Mouse (Mus musculus) kidney, embryonic 16.5 days (tissue): ENCODE results near the gene Eed. TPM values are rescaled to one million over a fixed set of nuclear protein-coding genes. Genes with fewer than 3 reads are reported as not detected.

Source experiments
- ATAC-seq: fragments of 200-750 bp; cut with Nextera tagmentation; 2 replicates; pipeline ENCODE4 v1.8.0; 2017; ENCODE audit warnings: moderate TSS enrichment; ENCODE audit not compliant: low FRiP score, low TSS enrichment
- H3K27ac ChIP-seq: fragments of 300-500 bp; sonication (generic); 2 replicates; pipeline ENCODE4 v1.5.1; 2014; ENCODE audit warnings: low read length
- H3K27me3 ChIP-seq: fragments of 300-500 bp; sonication (generic); 2 replicates; pipeline ENCODE4 v1.6.1; 2014; ENCODE audit warnings: low read length, control low read depth, mixed read lengths; ENCODE audit not compliant: insufficient read depth
- H3K36me3 ChIP-seq: fragments of 300-500 bp; sonication (generic); 2 replicates; pipeline ENCODE4 v1.6.1; 2014; ENCODE audit warnings: low read length, control low read depth, mixed read lengths; ENCODE audit not compliant: insufficient read depth
- H3K4me1 ChIP-seq: fragments of 300-500 bp; sonication (generic); 2 replicates; pipeline ENCODE4 v1.6.1; 2014; ENCODE audit warnings: low read length, control low read depth, mixed read lengths; ENCODE audit not compliant: insufficient read depth
- H3K4me2 ChIP-seq: fragments of 300-500 bp; sonication (generic); replicated peaks from 2 replicates; pipeline ENCODE4 v1.6.1; 2014; ENCODE audit warnings: low read depth, low read length
- H3K4me3 ChIP-seq: fragments of 300-500 bp; sonication (generic); 2 replicates; pipeline ENCODE4 v1.5.1; 2014; ENCODE audit warnings: mild to moderate bottlenecking, low read length
- H3K9ac ChIP-seq: fragments of 300-500 bp; sonication (generic); replicated peaks from 2 replicates; pipeline ENCODE4 v1.6.1; 2014; ENCODE audit warnings: low read length
- H3K9me3 ChIP-seq: fragments of 300-500 bp; sonication (generic); 2 replicates; pipeline ENCODE4 v1.6.1; 2016; ENCODE audit warnings: low read length, control low read depth
- WGBS: fragments of 180-500 bp; shearing (Covaris S2); extraction: QIAGEN DNeasy Blood & Tissue Kit; methylation state at CpG from one replicate; pipeline ENCODE4 v1.1.7; 2014; 5-methylcytosine and 5-hydroxymethylcytosine counted together
- polyA plus RNA-seq: library from polyadenylated mRNA; unstranded; fragments of >200 nt; fragmentation: Nextera tagmentation; extraction: Ambion mirVana; gene quantifications from 2 replicates; pipeline ENCODE4 v1.2.1, GENCODE M21; 2015

Gene Eed
- polyA plus RNA-seq, 1 experiment from 2014 or later, result 76.6 TPM

DNA sequence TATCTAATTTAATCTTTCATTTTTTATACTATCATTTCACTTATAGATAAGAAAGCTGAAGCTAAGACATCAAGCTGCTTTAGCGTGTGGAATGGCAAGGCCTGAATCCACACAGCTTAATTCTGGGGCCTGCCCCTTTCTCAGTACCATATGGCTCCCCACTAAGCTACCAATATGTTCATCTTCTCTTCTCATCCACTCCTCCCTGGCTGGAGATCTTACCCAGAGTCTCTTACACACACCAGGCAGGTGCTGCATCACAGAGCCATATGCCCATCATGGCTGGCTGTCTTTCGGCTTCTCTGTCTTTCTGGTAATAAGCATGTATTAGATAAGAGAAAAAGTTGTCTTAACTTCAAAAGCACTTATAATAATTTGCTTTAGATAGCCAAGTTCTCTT is 2.7 kb upstream of the Eed start:
- WGBS, result 91% methylated on average over 2 of the region's 2 CpGs
- Histone ChIP-seq H3K4me3 (no peak overlapping the region), H3K9me3 (no peaks in the 10 kb centered on the region), H3K4me2 (no peak overlapping the region), H3K4me1 (peaks cover 19% of the 10 kb centered on the region), H3K36me3 (no peaks in the 10 kb centered on the region), H3K27me3 (no peaks in the 10 kb centered on the region), H3K27ac (no peak overlapping the region), H3K9ac (no peak overlapping the region)
- ATAC-seq, result no peak

DNA sequence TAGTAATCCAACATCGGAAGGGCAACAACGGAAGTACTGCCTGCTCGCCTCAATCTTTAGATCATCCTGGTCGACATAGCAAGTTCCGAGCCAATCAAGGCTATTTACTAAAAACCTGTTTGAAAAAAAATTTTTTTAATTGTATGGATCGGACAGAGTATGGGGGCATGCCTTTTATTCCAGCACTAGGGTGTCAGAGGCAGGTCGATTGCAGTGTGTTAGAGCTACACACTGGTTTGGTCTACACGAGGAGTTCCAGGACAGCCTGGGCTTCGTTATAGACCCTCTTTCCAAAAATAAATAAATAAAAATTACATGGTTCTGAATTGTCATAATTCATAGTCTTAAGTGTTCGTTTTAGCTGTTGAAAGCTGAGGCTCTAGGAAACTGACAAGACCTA is 774 bp upstream of the Eed start:
- Histone ChIP-seq H3K4me2 (peak overlapping the region; percentile 54), H3K9me3 (no peaks in the 10 kb centered on the region), H3K4me3 (peak overlapping the region; percentile 86), H3K9ac (peak overlapping the region; percentile 96), H3K27ac (peak overlapping the region; percentile 100), H3K4me1 (peaks cover 21% of the 10 kb centered on the region), H3K27me3 (no peaks in the 10 kb centered on the region), H3K36me3 (0 out of 2 replicates have a peak, but pooled peaks cover 4% of the 10 kb centered on the region)
- 8% methylated on average over 10 of the region's 10 CpGs for WGBS
- ATAC-seq, result 0 out of 2 replicates have a peak, but pooled peaks have one; percentile 3

DNA sequence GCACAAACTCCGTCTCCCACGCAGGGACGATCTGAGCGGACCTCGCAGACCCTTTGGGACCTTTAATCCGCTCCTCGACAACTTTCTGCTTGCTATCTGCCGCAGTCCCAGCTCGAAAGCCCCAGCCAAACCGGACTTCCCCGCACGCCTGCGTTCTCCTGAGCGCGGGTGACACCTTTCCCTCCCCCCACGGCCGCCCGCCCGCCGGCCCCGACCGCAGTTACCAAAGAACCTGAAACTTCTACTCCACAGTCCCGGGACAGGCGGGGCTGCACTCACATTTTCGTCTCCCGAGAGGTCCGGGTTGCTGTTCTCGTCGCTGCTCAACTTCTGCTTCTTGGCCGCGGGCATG is 674 bp downstream of the Eed start:
- H3K27me3 ChIP-seq, result no peaks in the 10 kb centered on the region
- peaks cover 21% of the 10 kb centered on the region for H3K4me1 ChIP-seq
- peak overlapping the region; percentile 100 for H3K27ac ChIP-seq
- under 1% methylated on average over 31 of the region's 31 CpGs for WGBS
- H3K9ac ChIP-seq, result peak overlapping the region; percentile 96
- no peaks in the 10 kb centered on the region for H3K9me3 ChIP-seq
- H3K36me3 ChIP-seq, result peaks cover 16% of the 10 kb centered on the region
- peak overlapping the region; percentile 81 for H3K4me2 ChIP-seq
- peak overlapping the region; percentile 86 for H3K4me3 ChIP-seq
- no peak for ATAC-seq

DNA sequence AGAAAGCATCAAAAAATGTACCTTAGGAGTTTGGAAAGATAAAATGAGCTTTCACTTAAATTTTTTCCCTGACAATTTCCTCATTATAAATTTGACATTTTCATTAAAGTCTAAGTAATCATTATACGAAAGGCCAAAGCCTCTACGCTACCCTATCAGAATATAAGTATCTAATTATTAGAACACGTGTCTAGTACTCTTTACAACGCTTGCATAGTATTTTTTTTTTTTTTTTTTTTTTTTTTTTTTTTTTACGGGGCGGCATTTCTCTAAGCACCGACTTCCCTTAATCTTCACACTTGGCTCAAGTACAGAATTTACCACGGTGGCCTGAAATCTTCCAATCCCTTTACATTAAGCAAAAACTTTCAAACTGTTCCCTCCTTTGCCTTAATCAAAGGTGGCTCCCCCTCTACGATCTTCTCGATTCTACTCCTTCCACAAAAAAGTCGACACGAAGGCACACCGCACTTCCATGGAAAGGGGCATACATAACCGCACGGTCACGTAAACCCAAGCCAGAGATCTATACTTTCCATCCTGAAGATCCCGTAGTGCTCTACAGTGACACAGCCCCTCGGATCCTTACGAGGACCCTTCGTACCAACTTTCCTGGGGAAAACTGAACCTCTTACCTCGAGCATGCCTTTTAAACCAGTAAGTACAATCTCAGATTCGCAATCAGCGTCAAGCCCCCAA is 1.2 kb downstream of the Eed start:
- Histone ChIP-seq H3K9ac (peak overlapping the region; percentile 96), H3K36me3 (peaks cover 16% of the 10 kb centered on the region), H3K4me1 (peaks cover 19% of the 10 kb centered on the region), H3K27ac (peak overlapping the region; percentile 100), H3K27me3 (no peaks in the 10 kb centered on the region), H3K9me3 (no peaks in the 10 kb centered on the region), H3K4me3 (peak overlapping the region; percentile 86), H3K4me2 (peak overlapping the region; percentile 81)
- ATAC-seq, result no peak
- 3% methylated on average over 23 of the region's 23 CpGs for WGBS

DNA sequence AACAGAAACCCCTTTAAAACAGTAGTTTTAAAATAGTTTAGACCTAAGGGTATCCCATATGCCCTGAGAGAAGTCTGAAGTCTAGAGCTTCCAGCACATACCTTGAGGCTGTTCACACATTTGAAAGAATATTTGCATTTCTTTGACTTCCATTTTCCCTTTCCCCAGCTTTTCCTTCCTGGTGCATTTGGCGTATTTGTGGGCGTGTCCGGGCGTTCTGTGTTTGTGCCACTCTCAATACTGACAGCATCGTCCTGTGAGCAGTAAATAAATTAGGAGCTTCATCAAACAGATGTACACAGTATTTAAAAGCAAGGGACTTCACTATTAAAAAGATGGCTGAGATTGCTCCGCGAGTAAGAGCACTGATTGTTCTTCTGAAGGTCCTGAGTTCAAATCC is 4.0 kb downstream of the Eed start:
- H3K4me1 ChIP-seq, result peaks cover 12% of the 10 kb centered on the region
- no peak overlapping the region for H3K27ac ChIP-seq
- no peaks in the 10 kb centered on the region for H3K9me3 ChIP-seq
- WGBS, result 94% methylated on average over 7 of the region's 7 CpGs
- H3K4me3 ChIP-seq, result no peak overlapping the region
- H3K4me2 ChIP-seq, result no peak overlapping the region
- no peak for ATAC-seq
- H3K27me3 ChIP-seq, result no peaks in the 10 kb centered on the region
- no peak overlapping the region for H3K9ac ChIP-seq
- peaks cover 34% of the 10 kb centered on the region for H3K36me3 ChIP-seq

DNA sequence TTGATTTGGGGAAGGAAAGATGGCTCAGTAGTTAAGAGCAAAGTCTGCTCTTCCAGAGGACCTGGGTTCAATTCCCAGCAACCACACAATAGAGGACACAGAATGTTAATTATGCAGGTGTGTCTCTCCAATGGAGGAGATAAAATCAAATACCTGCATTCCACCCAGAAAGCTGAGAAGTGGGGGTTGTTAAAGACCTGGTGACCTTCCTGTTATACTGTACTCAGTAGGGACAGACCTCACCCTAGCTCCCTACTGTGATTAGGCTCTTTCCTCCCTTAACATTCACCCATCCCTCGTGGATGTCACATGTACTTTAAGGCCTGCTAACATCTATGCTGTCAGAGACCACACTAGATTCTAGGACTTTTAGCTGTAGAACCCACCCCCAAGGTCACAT is 5.2 kb downstream of the Eed start:
- Histone ChIP-seq H3K27ac (no peak overlapping the region), H3K4me2 (no peak overlapping the region), H3K36me3 (peaks cover 42% of the 10 kb centered on the region), H3K27me3 (no peaks in the 10 kb centered on the region), H3K9ac (no peak overlapping the region), H3K4me1 (peaks cover 9% of the 10 kb centered on the region), H3K9me3 (no peaks in the 10 kb centered on the region), H3K4me3 (no peak overlapping the region)
- no peak for ATAC-seq
- 90% methylated on average over 1 of the region's 1 CpGs for WGBS

DNA sequence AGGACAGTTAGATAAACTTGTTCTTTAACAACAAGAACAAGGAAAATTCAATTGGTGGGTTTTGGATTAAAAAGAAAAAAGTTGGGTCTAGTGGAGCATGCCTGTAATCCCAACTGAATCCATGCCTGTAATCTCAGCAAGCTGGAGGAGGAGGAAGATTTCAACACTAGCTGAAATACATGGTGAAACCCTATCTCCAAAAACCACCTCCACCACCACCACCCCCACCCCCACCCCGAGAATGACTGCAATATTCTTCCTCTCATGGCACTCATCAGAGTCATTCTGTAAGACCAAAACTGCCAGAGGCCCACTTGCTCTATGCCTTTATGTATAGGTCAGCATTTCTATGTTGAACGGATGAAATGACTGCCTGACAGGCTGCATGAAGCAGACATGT is 13.5 kb downstream of the Eed start:
- Histone ChIP-seq H3K9me3 (no peaks in the 10 kb centered on the region), H3K27ac (no peak overlapping the region), H3K36me3 (peaks cover 43% of the 10 kb centered on the region), H3K4me1 (no peaks in the 10 kb centered on the region), H3K4me2 (no peak overlapping the region), H3K9ac (no peak overlapping the region), H3K4me3 (no peak overlapping the region), H3K27me3 (no peaks in the 10 kb centered on the region)
- 75% methylated on average over 2 of the region's 2 CpGs for WGBS
- no peak for ATAC-seq

DNA sequence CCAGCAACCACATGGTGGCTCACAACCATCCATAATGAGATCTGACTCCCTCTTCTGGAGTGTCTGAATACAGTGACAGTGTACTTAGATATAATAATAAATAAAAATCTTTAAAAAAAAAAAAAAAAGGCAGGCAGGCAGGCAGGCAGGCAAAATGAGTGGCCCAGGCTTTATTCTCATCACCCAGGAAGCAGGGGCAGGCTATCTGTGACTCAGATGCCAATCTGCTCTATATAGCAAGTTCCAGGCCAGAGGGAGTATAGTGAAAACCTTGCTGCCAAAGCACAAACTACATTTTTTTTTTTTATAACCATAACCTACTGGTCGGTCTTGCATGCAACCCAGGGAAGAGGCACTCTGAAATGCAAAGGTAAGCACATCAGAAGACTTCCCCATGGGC is 14.0 kb downstream of the Eed start:
- 100% methylated on average over 1 of the region's 1 CpGs for WGBS

DNA sequence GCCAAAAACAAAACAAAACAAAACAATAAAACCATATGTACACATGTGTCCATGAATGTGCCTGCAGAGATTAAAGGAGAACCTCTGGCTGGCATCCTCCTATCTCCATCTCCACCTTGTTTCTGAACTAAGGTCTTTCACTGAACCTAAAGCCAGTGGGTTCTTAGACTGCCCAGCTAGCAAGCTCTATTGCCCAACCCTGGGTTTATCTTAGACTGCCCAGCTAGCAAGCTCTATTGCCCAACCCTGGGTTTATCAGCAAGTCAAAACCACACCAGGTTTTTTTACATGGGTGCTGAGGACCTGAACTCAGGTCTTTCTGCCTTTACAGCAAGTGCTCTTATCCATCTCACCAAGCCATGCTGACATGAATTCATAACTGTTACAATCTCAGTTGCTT is 17.6 kb downstream of the Eed start:
- no peak for ATAC-seq
- H3K9me3 ChIP-seq, result no peaks in the 10 kb centered on the region
- no peak overlapping the region for H3K9ac ChIP-seq
- H3K27me3 ChIP-seq, result no peaks in the 10 kb centered on the region
- H3K36me3 ChIP-seq, result peaks cover 30% of the 10 kb centered on the region
- H3K27ac ChIP-seq, result no peak overlapping the region
- no peak overlapping the region for H3K4me3 ChIP-seq
- H3K4me1 ChIP-seq, result no peaks in the 10 kb centered on the region
- no peak overlapping the region for H3K4me2 ChIP-seq

More for the DNA sequence above, 14.0 kb downstream of the Eed start:
- H3K4me1 ChIP-seq, result no peaks in the 10 kb centered on the region
- no peaks in the 10 kb centered on the region for H3K27me3 ChIP-seq
- ATAC-seq, result no peak
- peaks cover 41% of the 10 kb centered on the region for H3K36me3 ChIP-seq
- H3K4me3 ChIP-seq, result no peak overlapping the region
- H3K9me3 ChIP-seq, result no peaks in the 10 kb centered on the region
- no peak overlapping the region for H3K4me2 ChIP-seq
- no peak overlapping the region for H3K9ac ChIP-seq
- no peak overlapping the region for H3K27ac ChIP-seq

DNA sequence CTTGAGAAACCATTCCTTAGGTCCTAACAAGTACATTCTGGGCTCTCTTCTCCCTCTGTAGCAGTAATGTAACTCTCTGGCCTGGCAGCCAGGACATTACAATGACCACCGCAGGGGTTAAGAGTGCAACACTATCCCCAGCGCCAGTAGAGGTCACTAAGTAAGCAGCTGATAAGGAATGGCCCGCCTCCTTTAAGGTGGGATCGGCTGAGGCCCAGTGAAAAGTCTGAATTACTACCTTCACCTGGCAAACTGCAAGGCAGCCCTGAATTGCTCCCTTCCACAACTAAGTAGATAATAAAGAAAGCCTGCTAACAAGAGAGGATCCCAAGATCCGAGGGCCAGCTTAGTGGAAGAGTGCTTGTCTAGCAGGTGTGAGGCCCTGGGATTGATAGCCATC is 23.5 kb downstream of the Eed start:
- 41% methylated on average over 5 of the region's 5 CpGs for WGBS
- Histone ChIP-seq H3K4me3 (no peak overlapping the region), H3K4me2 (no peak overlapping the region), H3K9me3 (no peaks in the 10 kb centered on the region), H3K4me1 (no peaks in the 10 kb centered on the region), H3K27ac (no peak overlapping the region), H3K9ac (no peak overlapping the region), H3K27me3 (no peaks in the 10 kb centered on the region), H3K36me3 (peaks cover 31% of the 10 kb centered on the region)
- no peak for ATAC-seq
